Comparison of ENCODE assay signal across 8 mouse cellular contexts in the genomic region with DNA sequence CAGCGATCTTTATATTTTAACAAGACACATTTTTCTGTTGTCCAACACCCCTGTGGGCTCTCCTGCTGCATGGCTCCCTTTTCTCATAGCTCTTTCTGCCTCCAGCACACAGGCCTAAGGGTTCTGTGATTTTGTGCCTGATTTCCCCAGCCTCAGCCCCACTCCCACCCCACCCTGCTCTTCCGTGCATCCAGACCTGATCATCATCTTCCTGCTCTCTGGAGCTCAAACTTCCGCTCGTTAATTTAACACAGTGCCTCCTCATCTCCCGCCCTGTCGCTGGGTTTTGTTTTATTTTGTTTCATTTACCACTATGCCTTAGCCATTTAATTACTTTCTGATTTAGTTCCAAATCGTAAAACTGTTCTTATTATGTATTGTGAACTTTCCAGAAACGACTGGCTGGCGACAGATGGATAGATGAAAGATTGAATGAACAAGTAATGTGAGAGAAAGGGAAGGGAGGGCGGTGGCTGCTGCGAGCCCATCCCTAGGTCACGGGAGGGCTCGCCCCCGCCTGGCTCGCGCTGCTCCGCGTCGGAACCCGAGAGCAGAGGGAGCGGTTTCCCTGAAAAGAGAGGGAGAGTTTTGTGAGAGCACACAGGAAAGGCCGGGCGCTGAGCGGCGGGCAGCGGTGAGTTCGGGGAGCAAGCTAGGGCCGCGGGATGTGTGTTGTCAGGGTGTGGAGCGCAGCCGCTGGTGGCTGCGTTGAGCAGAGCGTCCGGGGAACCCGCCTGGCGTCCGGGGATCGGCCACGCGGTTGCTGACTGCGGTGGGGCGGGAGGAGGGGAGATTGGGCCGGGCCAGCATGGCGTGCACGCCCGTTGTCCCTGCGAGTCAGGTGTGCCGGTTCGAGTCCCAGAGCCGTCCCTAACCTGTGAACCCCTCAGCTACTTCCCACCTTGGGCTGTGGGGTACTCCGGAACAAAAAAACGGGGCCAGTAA. TPM values are rescaled to one million over a fixed set of nuclear protein-coding genes. Genes with fewer than 3 reads are reported as not detected.
DNase-seq lines count a peak whose midpoint lies in the region; ATAC-seq lines count a peak whose summit lies in the region.

A gene (plus strand): TSS at position 276 of the 945 bp plus-strand sequence.

- peak; percentile 56 for DNase-seq in MEL-GATA-1-ER (ENCODE audit: extremely low read depth, low read depth)
- DNase-seq in cerebellum, adult 9-10 months: peak; percentile 69
- peak in 1 of 2 experiments; percentile 77 for DNase-seq in frontal cortex, adult 2 months (ENCODE audit: extremely low spot score in 1 of 2, low spot score in 1 of 2)
- DNase-seq in hindbrain, embryonic 11.5 days (ENCODE audit: low spot score): peak; percentile 89
- peak; percentile 80 to 86 for DNase-seq in layer of hippocampus, postnatal 10 days (ENCODE audit: low spot score in 2 of 2)
- DNase-seq in lung, postnatal 10 days: peak; percentile 85
- DNase-seq in ovary, postnatal 36 days (ENCODE audit: low spot score): peak; percentile 80
- peak; percentile 82 for DNase-seq in thymus, postnatal 25 days

- no peaks in the 10 kb centered on the region for H3K27me3 ChIP-seq in hindbrain, embryonic 11.5 days (ENCODE audit: control insufficient read depth, insufficient read depth, low read length)

- H3K4me2 ChIP-seq in hindbrain, embryonic 11.5 days (replicated peaks; ENCODE audit: low read depth, low read length): peak within 1 kb of the TSS; percentile 43

- H3K27ac ChIP-seq in hindbrain, embryonic 11.5 days (ENCODE audit: low read depth, low read length): peak within 1 kb of the TSS; percentile 76

- ATAC-seq in hindbrain, embryonic 11.5 days (ENCODE audit: low FRiP score): peak; percentile 94

- H3K4me1 ChIP-seq in hindbrain, embryonic 11.5 days (replicated peaks; ENCODE audit: control insufficient read depth, insufficient read depth, low read length): no peaks in the 10 kb centered on the region

- H3K9me3 ChIP-seq in hindbrain, embryonic 11.5 days (ENCODE audit: control insufficient read depth, low read length): no peaks in the 10 kb centered on the region

- peak within 1 kb of the TSS; percentile 90 for H3K9ac ChIP-seq in hindbrain, embryonic 11.5 days (ENCODE audit: low read depth, low read length)

- H3K4me3 ChIP-seq in hindbrain, embryonic 11.5 days (ENCODE audit: low read depth, low read length): peak within 1 kb of the TSS; percentile 68

- H3K36me3 ChIP-seq in hindbrain, embryonic 11.5 days (ENCODE audit: control insufficient read depth, insufficient read depth, low read length): no peaks in the 10 kb centered on the region

- 2% methylated on average over 52 of the region's 52 CpGs for WGBS in hindbrain, embryonic 11.5 days

RNA-seq across cellular contexts. Expression of the gene that starts here (rescaled TPM):
- polyA plus RNA-seq in frontal cortex, adult 2 months (2012; rRNA removed): 29.9 and 33.9 TPM in 2 replicates
- polyA plus RNA-seq in hindbrain, embryonic 11.5 days (2014; fragmentation: Nextera tagmentation; extraction: Ambion mirVana): 43.2 and 43.4 TPM in 2 replicates
- 10 to 100 TPM; 57.1 to 63.5 TPM for total RNA-seq in layer of hippocampus, postnatal 10 days (2021)
